Mouse (Mus musculus) ES-Bruce4 (cell line): ENCODE measurements at regions not wholly inside any gene's neighbourhood (a gene's known extent, or its start where the extent isn't known, plus 50 kb on each side); places are given as distances from the start of the nearest gene placed in this dataset.

Source experiments
- CTCF ChIP-seq: IDR thresholded peaks from one replicate; pipeline ENCODE4 v1.8.1; 2011; ENCODE audit warnings: low read depth, low read length
- POLR2A ChIP-seq: IDR thresholded peaks from one replicate; pipeline ENCODE4 v1.8.1; 2011; ENCODE audit warnings: low read length; ENCODE audit not compliant: insufficient read depth

GRCm38 (mm10) chr9:85495056-85495455, 167.9 kb upstream of the Tent5a start:
- TF ChIP-seq POLR2A (no peak), CTCF (no peak)
